Mouse (Mus musculus) forebrain, embryonic 10.5 days (tissue): ENCODE results near the gene Fam20c. TPM values are rescaled to one million over a fixed set of nuclear protein-coding genes. Genes with fewer than 3 reads are reported as not detected.

ENCODE experiments used
- DNase-seq: peaks from one replicate; pipeline ENCODE4 v3.0.0-alpha.2; 2017; ENCODE audit warnings: low spot score; ENCODE audit errors: extremely low spot score
- H3K27ac ChIP-seq: fragments of 300-500 bp; sonication (generic); 2 replicates; pipeline ENCODE4 v1.5.1; 2016; ENCODE audit warnings: mild to moderate bottlenecking
- H3K27me3 ChIP-seq: fragments of 300-500 bp; sonication (generic); 2 replicates; pipeline ENCODE4 v1.6.1; 2016; ENCODE audit warnings: mild to moderate bottlenecking; ENCODE audit not compliant: poor library complexity, severe bottlenecking
- H3K36me3 ChIP-seq: fragments of 300-500 bp; sonication (generic); replicated peaks from 2 replicates; pipeline ENCODE4 v1.6.1; 2016; ENCODE audit warnings: mild to moderate bottlenecking, moderate library complexity
- H3K4me1 ChIP-seq: fragments of 300-500 bp; sonication (generic); 2 replicates; pipeline ENCODE4 v1.6.1; 2016
- H3K4me3 ChIP-seq: fragments of 300-500 bp; sonication (generic); 2 replicates; pipeline ENCODE4 v1.5.1; 2016; ENCODE audit warnings: mild to moderate bottlenecking, moderate library complexity
- H3K9me3 ChIP-seq: fragments of 300-500 bp; sonication (generic); 2 replicates; pipeline ENCODE4 v1.6.1; 2016; ENCODE audit warnings: mild to moderate bottlenecking, moderate library complexity
- WGBS: fragments of 180-500 bp; shearing (Covaris S2); methylation state at CpG from one replicate; pipeline ENCODE4 v1.1.7; 2016; 5-methylcytosine and 5-hydroxymethylcytosine counted together
- polyA plus RNA-seq: library from polyadenylated mRNA; unstranded; fragments of >200 nt; fragmentation: Nextera tagmentation; extraction: Ambion mirVana; gene quantifications from 2 replicates; pipeline ENCODE4 v1.2.1, GENCODE M21; 2016

Gene Fam20c
- polyA plus RNA-seq, 1 experiment from 2014 or later: 4.5 TPM

- H3K27me3 ChIP-seq: no peaks in the 10 kb centered on the region
- no peak for DNase-seq
- H3K27ac ChIP-seq: no peak overlapping the region
- no peaks in the 10 kb centered on the region for H3K36me3 ChIP-seq
- H3K4me1 ChIP-seq: no peaks in the 10 kb centered on the region
- H3K9me3 ChIP-seq: no peaks in the 10 kb centered on the region
- no peak overlapping the region for H3K4me3 ChIP-seq
- 83% methylated on average over 5 of the region's 5 CpGs for whole genome bisulfite sequencing
These were observed 12.8 kb upstream of the Fam20c start for GRCm38 (mm10) chr5:138741516-138741915.

- WGBS: 94% methylated on average over 5 of the region's 5 CpGs
- H3K27ac ChIP-seq: no peak overlapping the region
- no peak overlapping the region for H3K4me3 ChIP-seq
- no peak for DNase-seq
- H3K4me1 ChIP-seq: no peaks in the 10 kb centered on the region
- H3K9me3 ChIP-seq: no peaks in the 10 kb centered on the region
- H3K27me3 ChIP-seq: no peaks in the 10 kb centered on the region
- no peaks in the 10 kb centered on the region for H3K36me3 ChIP-seq
These were observed 12.0 kb upstream of the Fam20c start for GRCm38 (mm10) chr5:138742281-138742680.

DNA sequence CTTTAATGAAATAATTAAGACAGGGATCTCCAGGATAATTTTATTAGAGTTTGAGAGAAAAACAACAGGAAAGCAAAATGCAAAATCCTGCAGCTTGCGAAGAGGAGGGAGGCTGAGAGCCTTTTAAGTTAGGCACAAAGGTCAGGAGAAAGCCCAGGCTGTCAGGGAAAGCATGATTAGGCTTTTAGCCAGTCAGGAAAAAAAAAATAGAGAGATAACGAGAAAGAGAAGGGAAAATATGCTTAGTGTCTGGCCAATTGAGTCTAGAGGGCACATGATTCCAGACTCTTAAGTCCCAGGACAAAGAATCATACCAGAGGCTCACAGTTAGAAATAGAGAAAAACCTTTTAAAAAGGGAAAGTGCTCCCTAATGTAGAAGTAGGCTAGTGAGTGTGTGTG lies 10.7 kb upstream of the Fam20c start:
- 35% methylated on average over 2 of the region's 2 CpGs for WGBS
- no peak overlapping the region for H3K27ac ChIP-seq
- H3K9me3 ChIP-seq: no peaks in the 10 kb centered on the region
- no peaks in the 10 kb centered on the region for H3K4me1 ChIP-seq
- H3K4me3 ChIP-seq: no peak overlapping the region
- DNase-seq: no peak
- H3K27me3 ChIP-seq: no peaks in the 10 kb centered on the region
- no peaks in the 10 kb centered on the region for H3K36me3 ChIP-seq

- no peak for DNase-seq
- Histone ChIP-seq H3K4me1 (no peaks in the 10 kb centered on the region), H3K4me3 (no peak overlapping the region), H3K27ac (no peak overlapping the region), H3K9me3 (no peaks in the 10 kb centered on the region), H3K36me3 (no peaks in the 10 kb centered on the region), H3K27me3 (no peaks in the 10 kb centered on the region)
- WGBS: 94% methylated on average over 5 of the region's 5 CpGs
These were observed 8.8 kb upstream of the Fam20c start for GRCm38 (mm10) chr5:138745378-138746099.

- H3K9me3 ChIP-seq: no peaks in the 10 kb centered on the region
- peaks cover 43% of the 10 kb centered on the region for H3K4me1 ChIP-seq
- peak overlapping the region; percentile 76; the same call in 1 of the 2 replicates for H3K4me3 ChIP-seq
- 53% methylated on average over 4 of the region's 4 CpGs for WGBS
- peaks cover 65% of the 10 kb centered on the region for H3K27me3 ChIP-seq
- no peak for DNase-seq
- no peak overlapping the region for H3K27ac ChIP-seq
- H3K36me3 ChIP-seq: no peaks in the 10 kb centered on the region
These were observed 1.0 kb upstream of the Fam20c start for GRCm38 (mm10) chr5:138753269-138753668.

- DNase-seq: peak; percentile 40
- Histone ChIP-seq H3K27ac (peak overlapping the region; percentile 88), H3K27me3 (peaks cover 68% of the 10 kb centered on the region), H3K9me3 (no peaks in the 10 kb centered on the region), H3K4me3 (peak overlapping the region; percentile 76), H3K4me1 (peaks cover 43% of the 10 kb centered on the region), H3K36me3 (no peaks in the 10 kb centered on the region)
- WGBS: 6% methylated on average over 9 of the region's 9 CpGs
These were observed 390 bp upstream of the Fam20c start for GRCm38 (mm10) chr5:138753946-138754302.

DNA sequence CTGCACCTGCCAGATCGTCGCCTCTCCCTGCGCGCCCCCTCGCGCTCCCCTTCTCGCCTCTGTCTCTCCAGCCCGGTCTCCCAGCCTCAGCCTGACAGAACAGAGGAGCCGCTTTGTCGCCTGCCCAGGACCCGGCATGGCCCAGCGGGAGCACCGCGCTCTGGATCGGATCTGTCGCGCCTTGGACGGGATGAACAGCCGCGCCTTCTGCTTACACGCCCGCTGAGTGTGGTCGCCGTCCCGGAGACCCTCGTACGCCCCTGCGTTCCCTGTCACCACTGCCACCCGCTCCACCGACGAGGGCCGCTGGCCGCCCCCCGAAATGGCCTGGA lies 773 bp downstream of the Fam20c start:
- H3K4me1 ChIP-seq: peaks cover 43% of the 10 kb centered on the region
- H3K27me3 ChIP-seq: peaks cover 68% of the 10 kb centered on the region
- peak overlapping the region; percentile 88 for H3K27ac ChIP-seq
- no peaks in the 10 kb centered on the region for H3K36me3 ChIP-seq
- peak overlapping the region; percentile 76 for H3K4me3 ChIP-seq
- DNase-seq: peak; percentile 65
- 1% methylated on average over 34 of the region's 34 CpGs for WGBS
- no peaks in the 10 kb centered on the region for H3K9me3 ChIP-seq

DNA sequence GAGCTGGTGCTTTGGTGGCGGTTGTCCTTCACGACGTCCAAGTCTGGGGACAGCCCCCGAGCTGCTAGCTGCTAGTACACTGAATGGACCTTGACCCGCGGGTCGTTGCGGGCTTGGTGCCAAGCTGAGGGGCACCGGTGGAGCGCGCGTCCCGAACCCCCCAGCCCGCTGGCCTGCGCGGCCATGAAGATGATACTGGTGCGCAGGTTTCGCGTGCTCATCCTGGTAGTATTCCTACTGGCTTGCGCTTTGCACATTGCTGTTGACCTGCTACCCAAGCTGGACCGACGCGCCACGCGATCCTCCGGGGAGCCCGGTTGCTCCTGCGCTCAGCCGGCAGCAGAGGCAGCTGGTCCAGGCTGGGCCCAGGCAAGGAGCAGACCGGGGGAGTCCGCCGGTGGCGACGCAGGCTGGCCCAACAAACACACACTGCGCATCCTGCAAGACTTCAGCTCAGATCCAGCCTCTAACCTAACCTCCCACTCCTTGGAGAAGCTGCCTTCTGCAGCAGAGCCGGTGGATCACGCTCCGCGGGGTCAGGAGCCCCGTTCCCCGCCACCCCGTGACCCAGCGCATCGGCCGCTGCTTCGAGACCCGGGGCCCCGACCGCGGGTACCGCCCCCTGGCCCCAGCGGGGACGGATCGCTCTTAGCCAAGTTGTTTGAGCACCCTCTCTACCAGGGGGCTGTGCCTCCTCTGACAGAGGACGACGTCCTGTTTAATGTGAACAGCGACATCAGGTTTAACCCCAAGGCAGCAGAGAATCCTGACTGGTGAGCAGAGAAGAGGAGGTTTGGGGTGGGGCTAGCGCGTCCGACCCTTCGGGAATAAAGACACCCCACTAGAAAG lies 1.4 kb downstream of the Fam20c start:
- H3K36me3 ChIP-seq: no peaks in the 10 kb centered on the region
- peaks cover 48% of the 10 kb centered on the region for H3K4me1 ChIP-seq
- peaks cover 68% of the 10 kb centered on the region for H3K27me3 ChIP-seq

DNA sequence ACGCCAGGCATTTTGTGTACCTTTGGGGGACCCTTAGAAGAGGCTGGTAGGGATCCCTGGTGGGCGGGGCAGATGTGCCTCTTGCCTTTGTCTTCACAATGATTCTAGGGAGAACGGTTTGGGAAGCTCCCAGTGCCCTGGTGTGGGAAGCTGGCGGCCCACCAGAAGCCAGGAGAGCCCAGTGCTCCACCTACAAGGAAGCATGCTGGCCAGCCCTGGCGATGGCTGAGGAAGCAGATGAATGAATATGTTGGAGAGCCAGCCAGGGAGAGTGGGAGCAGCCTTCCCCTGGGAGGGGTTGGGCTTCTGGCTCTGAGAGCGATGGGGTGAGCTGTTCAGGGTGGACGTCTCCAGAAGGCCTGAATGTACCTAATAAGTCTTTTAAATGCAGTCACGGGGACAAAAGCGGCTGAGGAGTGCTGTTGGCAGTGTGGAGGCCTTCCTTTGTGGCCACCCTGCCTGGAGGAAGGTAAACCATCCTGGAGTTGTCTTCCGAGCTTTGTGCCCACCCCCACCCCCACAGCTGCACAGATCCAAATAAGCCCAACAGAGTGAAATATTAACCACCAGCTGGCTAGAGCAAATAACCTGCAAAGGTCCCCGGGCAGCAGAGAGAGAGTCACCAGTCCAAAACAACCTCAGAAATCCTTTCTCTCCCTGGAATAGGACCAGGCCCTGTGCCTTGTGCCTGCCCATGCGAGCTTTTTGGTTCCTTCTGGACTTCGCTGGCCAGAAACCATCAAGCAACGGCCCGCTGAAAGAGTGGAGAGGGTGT lies 2.2 kb downstream of the Fam20c start:
- Histone ChIP-seq H3K4me1 (peaks cover 53% of the 10 kb centered on the region), H3K27me3 (peaks cover 68% of the 10 kb centered on the region), H3K9me3 (no peaks in the 10 kb centered on the region), H3K4me3 (peak overlapping the region; percentile 76), H3K27ac (peak overlapping the region; percentile 88), H3K36me3 (no peaks in the 10 kb centered on the region)
- WGBS: 26% methylated on average over 15 of the region's 15 CpGs
- peak; percentile 20 for DNase-seq

More for the DNA sequence above, 1.4 kb downstream of the Fam20c start:
- DNase-seq: peak; percentile 30
- peak overlapping the region; percentile 88 for H3K27ac ChIP-seq
- H3K4me3 ChIP-seq: peak overlapping the region; percentile 76
- 1% methylated on average over 61 of the region's 61 CpGs for WGBS
- no peaks in the 10 kb centered on the region for H3K9me3 ChIP-seq

- Histone ChIP-seq H3K9me3 (no peaks in the 10 kb centered on the region), H3K36me3 (no peaks in the 10 kb centered on the region), H3K4me1 (peaks cover 60% of the 10 kb centered on the region), H3K27ac (no peak overlapping the region), H3K4me3 (peak overlapping the region; percentile 76; the same call in 1 of the 2 replicates), H3K27me3 (peaks cover 65% of the 10 kb centered on the region)
- no peak for DNase-seq
- 63% methylated on average over 6 of the region's 6 CpGs for WGBS
These were observed 2.8 kb downstream of the Fam20c start for GRCm38 (mm10) chr5:138757135-138757534.

DNA sequence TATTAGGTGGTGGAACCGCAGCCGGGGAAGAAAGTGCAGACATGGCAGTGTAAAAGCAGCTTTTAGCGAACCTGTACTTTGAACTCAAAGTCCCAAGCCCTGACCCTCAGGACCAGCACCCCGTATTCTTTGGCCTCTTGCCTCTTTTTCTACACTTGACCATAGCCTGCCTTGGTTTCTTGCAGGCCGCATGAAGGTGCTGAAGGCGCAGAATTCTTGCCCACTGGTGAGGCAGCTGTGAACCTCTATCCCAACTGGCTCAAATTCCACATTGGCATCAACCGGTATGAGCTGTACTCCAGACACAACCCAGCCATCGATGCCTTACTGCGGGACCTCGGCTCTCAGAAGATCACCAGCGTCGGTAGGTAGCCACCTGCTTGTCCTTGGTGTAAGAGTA lies 3.3 kb downstream of the Fam20c start:
- no peak overlapping the region for H3K27ac ChIP-seq
- peak overlapping the region; percentile 76; the same call in 1 of the 2 replicates for H3K4me3 ChIP-seq
- DNase-seq: no peak
- 92% methylated on average over 12 of the region's 12 CpGs for WGBS
- no peaks in the 10 kb centered on the region for H3K36me3 ChIP-seq
- peaks cover 63% of the 10 kb centered on the region for H3K4me1 ChIP-seq
- no peaks in the 10 kb centered on the region for H3K9me3 ChIP-seq
- H3K27me3 ChIP-seq: peaks cover 60% of the 10 kb centered on the region

GRCm38 (mm10) chr5:138758533-138758932 lies 4.2 kb downstream of the Fam20c start:
- WGBS: 75% methylated on average over 3 of the region's 3 CpGs
- H3K4me1 ChIP-seq: peaks cover 59% of the 10 kb centered on the region
- peaks cover 51% of the 10 kb centered on the region for H3K27me3 ChIP-seq
- DNase-seq: no peak
- no peak overlapping the region for H3K27ac ChIP-seq
- no peak overlapping the region for H3K4me3 ChIP-seq
- H3K9me3 ChIP-seq: no peaks in the 10 kb centered on the region
- no peaks in the 10 kb centered on the region for H3K36me3 ChIP-seq
